Mouse (Mus musculus): ENCODE results near the gene Safb.

Safb gene

DNA sequence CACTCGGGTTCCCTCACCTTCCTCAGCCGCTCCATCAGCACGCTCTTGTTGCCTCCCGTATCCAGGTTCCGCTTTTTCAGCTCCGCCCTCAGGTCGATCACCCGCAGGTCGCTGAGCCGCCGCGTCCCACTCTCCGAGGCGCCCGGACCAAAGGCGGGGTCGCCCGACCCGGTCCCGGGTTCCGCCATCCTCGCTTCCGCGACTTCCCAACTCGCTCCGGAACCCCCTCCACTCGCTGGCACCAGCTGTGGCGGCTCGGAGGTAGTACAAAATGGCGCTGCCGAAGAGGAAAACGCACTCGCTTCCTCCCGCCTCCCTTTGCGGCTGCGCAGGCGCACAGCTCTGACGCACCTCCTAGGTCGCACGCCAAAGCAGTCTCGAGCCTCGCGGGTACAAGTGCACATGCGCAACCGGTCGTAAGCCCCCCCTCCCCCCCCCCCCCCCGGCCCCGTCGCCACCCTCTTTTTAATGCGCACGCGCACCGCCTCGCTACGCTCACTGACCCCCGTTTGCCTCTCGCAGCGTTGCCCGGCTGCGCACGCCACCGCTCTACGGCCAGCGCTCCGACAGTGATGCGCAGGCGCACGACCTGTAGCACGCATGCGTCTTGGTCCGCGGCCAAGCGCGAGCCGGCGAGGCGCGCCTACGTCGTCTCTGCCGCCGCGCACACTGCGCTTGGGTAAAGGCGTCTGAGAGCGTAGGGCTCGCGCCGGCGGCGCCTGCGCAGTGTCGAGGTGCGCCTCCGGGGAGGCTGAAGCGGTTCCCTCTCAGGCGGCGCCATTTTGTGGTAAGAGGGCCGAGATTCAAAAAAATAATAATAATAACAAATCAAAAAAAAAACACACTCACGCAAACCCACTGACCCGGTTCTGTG lies at the start of gene Safb, which contains the start of gene Safb2:
Gene Safb, plus strand, starts transcription at position 569 of the 874 bp plus-strand sequence.
Gene Safb2, minus strand, starts transcription at position 329 of the 874 bp plus-strand sequence.
- peak; percentile 99 for DNase-seq (ENCODE audit: low spot score)

DNA sequence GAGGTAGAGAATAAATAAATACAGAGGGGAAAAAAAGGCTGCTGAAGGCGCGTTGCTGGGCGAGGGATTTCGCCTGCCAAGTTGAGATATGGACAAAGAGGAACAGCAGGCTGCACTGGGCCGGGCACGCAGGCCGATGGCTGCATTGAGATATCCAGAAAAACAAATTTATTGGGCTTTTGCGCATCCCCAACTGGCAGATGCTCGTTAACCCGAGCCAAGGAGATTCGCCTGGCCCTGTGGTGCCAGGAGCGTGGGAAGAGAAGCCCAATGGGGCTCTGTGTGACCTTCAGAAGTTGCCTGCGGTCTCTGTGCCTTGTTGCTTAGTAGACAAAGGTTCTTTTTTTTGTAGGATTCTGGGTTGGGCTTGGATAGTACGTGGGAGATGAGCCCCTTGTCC lies 48.4 kb upstream of the Safb start:
- DNase-seq (ENCODE audit: low spot score) = no peak

DNA sequence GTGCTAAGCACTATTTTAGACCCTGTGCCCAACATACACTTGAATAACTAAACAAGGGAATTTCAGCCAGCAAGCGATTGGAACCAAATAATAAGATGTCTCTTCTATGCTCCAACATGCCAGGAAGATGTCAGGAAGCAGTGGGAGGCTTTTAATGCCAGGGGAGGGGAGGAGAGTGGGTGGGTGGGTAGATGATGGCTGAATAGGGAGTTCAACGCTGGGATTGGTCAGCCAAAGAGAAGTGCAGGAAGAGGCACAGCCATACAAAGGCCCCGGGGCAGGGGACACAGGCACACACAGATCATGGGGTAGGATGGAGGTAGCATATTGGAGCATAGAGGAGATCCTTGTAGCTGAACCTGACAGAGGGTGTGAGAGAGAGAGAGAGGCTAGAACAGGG lies 47.8 kb upstream of the Safb start:
- no peak for DNase-seq (ENCODE audit: low spot score)

DNA sequence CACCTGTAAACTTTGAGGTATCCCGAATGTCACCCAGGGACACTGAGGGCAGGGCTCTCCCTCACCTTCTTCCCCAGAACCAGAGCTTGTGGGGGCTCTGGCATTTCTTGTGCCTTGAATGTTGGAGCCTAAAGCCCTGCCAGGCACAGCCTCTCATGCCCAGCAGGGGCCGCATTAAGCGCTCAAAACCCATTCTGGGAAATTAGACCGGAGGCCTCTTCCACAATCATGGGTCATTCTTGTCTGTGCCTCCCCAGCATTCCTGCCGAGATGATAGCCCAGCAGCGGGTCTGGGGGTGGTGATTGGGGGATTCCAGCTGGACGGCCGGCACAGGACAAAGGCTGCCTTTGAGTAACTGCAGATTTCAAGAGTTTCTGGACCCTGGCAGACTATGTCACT lies 46.7 kb upstream of the Safb start:
- DNase-seq (ENCODE audit: low spot score) = no peak

DNA sequence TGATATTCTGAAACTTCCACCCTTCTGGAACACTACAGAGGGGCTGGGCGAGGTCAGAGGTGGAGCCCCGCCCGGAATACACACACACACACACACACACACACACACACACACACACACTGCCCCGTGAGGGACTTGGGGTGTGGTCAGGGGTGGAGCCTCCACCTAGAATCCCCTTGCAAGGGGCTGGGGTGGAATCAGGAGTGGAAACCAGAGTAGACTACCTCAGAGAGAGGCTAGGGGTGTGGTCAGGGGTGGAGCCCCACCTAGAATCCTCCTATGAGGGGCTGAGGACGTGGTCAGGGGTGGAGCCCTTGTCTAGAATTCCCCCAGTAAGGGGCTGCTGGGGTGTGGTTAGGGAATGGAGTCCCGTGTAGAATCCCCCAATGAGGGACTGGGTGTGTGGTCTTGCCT lies 44.1 kb upstream of the Safb start:
- DNase-seq (ENCODE audit: low spot score) = no peak

DNA sequence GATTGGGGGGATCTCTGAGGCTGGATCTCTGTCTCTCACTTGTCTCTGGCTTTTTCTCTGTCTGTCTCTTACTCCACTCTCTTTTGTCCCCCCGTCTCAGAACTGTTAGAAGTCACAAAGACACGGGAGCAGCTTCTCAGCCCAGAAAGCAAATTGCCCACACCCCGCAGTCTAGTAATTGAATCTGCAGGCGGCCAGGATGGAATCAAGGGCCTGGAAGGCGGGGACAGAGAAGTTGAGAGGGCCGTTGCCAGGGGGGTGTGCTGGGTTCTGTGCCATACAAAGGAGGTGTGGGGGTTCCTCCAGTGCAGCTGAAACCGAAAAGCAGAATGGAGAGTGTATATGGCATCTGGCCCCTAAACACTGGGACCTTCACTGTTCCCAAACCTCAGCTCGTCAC lies 41.9 kb upstream of the Safb start:
- no peak for DNase-seq (ENCODE audit: low spot score)

DNA sequence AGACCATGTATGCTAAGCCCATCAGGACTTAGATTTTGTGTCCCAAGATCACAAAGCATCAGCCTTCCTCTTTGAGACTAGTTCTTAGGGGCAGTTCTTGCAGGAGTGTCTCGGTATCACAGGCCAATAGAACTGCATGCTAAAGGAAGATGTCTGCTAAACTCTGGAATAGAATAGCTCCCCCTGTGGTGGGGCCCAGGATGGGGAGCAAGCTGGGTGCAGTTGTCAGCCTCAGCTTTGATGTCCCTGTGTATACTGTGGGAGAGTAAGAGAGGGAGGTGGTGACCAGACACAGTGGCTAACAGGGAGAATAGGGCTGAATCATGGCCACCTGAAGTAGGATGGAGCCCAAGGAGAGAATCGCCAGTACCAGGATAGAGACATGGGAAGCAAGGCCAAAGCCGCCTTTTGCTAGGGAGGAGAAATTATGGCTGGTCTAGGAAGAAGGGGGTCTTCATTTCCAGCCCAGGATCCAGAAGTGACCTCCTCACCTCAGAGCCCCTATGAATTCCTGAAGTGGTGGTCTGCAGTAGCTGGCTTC lies 40.9 kb upstream of the Safb start:
- no peak for DNase-seq (ENCODE audit: low spot score)

DNA sequence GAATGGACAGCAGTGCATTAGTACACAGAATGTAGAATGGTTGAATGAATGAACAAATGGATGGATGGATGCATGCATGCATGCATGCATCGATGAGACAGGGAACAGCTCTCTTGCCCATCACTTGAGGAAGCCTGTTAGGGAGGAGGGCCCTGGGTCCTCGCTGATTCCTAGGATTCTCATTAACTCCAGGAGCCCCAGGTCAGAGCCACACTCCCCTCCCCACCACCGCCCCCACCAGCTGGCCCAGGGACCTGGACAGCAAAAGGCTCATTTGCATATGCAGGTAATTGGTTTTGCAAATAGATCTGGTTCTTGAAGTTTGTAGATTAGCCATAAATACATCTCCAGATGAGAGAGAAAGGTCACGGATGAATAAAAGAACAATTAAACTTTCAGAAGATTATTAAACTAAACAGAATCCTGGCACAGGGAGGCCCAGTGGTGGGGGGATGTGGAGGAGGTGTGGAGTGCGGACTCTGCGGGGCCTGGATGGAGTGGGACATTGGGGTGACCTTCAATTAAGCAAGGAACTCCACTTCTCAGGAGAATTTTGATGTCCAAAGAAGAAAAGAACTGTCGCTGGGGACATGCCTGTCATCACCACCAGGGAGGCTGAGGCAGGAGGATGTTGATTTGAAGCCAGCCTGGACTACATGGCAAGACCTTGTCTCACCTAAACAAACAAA lies 39.8 kb upstream of the Safb start:
- no peak for DNase-seq (ENCODE audit: low spot score)

DNA sequence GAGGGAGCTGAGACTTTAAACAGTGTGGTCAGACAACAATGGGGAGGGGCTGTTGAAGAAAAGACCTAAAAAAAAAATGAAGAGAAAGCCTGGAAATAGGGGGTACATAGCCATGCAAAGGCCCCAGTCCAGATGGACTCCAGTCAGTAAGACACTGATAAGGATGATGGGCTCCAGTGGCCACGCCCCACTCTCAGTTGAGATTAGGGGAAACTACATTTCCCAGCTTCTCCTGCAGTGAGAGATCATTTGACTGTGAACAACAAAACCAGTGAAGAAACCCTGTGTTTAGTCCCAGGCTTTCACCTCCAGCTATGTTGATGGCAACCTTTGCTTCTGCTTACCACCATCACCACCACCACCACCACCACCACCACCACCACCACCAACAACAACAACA lies 38.7 kb upstream of the Safb start:
- DNase-seq (ENCODE audit: low spot score) = no peak

DNA sequence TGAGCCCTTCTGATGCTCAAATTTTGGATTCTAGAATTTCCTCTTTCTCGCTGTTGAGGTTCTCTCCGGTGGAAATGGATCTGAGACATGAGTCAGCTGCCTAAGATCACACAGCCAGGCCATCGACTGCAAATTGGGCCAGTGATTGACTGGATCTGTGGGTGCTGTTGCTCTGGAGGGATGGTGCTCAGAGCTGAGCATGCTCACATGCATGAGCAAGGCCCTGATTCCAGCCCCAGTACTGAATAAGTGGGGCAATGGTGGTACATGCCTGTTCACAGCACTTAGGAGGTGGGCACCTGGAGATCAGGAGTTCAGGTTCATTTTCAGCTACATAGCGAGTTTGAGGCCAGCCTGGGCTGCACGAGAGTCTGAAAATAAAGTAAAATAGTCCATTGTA lies 38.0 kb upstream of the Safb start:
- no peak for DNase-seq (ENCODE audit: low spot score)

DNA sequence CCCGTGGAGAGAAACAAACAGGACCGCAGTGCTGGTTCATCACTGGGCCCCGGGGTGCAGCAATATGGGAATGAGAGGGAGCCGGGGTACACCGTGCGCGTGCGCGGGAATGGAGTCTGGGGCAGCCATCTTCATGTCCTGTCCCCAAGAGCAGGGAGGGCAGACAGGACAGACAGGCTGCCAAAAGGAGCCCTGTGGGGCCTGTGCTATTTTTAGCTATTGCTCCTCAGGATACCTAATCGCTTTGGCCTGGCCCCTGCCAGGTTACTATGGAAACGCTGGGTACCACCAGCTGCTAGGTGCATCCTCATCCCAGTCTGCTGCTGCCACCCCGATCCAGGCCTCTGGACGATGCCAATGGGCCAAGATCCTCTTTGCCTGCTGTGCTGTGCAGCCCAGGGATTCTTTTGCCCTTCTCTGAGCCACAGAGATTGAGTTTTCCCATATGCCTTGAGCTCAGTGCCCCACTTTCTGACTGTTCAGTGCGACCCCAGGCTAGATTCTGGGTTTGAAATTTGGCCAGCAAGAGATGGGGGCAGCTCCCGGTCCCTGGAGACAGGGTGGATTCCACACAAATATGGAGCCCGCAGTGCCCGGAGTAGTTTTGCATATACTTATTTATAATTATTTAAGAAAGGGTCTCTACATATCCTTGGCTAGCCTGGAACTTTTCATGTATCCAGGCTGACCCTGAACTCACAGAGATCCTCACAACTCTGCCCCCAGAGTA lies 37.3 kb upstream of the Safb start:
- no peak for DNase-seq (ENCODE audit: low spot score)

DNA sequence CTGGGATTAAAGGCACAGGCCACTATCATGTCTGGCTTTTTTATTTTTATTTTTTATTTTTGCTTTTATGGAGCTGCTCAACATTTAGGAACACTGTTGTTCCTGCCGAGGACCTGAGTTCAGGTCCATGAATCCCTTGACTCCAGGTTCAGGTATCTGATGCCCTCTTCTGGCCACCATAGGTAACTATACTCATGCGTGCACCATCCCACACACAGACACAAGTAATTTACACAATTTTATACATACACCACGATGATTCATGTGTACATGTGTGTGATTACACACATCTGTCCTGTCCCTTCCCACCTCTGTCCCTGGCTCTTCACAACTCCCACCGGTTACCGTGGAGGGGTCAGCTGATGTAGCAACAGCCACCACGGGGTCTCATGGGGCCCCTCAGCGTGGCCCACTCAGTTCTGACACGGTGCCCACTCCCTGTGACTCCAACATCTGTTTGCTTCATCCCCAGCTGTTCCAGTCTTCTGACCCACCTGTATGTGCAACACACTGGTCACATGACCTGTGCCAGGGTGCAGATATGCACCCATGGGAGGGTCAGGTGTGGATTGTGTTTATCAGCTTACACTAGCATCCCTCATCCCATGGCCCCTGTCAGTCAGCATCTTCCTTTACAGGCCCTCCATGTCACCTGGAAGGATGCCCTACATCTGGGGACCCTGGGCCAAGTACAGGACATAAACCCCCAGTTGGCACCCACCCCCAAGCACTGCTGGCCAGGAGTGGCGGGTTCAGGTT lies 36.6 kb upstream of the Safb start:
- no peak for DNase-seq (ENCODE audit: low spot score)

DNA sequence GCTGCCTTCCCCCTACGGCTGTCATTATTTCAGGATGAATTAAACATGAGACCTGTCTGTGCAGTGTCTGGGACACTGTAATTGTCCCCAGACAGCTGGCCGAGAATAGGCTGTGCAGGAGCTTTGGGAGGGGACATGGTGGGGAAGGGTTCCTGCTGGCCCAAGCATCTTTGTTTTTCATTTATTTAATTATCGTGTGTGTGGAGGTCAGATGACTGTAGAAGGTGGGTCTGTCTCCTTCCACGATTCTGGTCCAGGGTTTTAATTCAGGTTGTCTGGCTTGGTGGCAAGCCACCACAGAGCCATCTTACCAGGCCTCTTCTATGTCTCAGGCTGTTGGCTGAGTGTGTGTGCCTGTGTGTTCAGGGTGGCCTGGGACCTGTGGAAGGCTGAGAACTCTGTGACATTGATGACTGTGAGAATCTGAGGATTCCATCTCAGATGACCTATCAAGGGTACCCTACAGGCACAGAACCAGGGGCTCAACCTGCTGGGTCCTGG lies 36.0 kb upstream of the Safb start:
- no peak for DNase-seq (ENCODE audit: low spot score)

DNA sequence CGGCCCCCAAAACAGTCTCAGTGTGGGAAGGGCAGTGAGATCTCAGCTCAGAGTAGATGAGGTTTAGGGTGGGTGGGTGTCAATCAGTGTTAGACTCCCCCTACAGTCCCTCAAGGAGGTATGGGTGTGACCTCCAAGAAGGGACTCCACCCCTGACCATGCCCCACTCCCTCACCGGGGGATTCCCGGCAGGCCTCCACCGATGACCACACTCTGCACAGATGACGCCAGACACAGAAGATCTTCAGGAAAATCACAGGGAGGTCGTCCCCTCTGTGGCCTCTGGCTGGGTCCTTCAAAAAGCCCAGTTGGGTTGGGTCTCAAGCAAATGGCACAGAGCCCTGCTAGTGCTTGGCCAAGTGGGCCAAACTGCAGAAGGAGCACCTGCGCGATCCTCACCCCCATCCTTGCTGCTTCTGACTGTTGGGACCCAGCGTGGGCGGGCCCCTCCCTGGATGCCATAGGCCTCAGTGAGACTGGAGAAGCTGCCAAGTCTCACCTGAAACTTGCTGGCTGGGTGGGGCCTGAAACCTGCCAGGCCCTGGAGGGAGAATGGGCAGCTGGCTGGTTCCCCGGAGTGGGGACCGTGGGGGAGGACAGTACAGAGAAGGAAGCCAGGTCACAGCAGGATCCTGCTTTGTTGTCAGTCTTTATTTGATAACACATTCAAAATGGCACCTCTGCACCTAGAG lies 33.7 kb upstream of the Safb start:
- peak; percentile 23 for DNase-seq (ENCODE audit: low spot score)

DNA sequence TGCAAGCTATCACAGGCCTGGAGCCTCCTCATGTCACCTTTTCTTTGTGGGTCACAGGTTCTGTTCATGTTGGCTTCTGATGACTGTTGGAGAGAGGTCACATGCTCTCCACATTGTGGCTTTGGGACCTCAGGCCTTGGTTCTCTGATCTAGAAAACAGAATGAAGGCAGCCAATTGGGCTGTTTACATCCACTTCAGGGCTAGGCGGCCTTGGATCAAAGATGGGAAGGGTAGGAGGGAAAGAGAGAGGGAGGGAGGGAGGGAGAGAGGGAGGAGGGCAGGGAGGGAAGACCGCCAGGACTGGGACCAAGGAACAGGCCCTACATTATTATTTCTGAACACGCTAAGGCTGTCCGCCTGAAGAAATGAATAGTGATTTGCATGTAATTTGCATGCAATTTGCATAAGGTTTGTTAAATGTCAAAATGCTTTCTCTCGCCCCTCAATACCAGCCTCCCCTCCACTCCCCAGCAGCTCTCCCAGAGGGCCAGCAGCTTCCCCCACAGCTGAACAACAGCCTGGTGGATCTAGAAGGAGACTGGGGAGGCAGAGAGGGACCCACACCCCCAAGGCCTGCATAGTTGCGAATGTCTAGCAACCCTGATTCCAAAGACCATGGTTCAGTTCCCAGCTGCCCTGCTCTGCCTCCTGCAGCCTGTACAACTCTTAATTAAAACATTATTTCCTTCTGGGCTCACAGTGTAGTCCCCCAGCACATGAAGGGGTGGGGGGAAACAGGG lies 32.6 kb upstream of the Safb start:
- no peak for DNase-seq (ENCODE audit: low spot score)

DNA sequence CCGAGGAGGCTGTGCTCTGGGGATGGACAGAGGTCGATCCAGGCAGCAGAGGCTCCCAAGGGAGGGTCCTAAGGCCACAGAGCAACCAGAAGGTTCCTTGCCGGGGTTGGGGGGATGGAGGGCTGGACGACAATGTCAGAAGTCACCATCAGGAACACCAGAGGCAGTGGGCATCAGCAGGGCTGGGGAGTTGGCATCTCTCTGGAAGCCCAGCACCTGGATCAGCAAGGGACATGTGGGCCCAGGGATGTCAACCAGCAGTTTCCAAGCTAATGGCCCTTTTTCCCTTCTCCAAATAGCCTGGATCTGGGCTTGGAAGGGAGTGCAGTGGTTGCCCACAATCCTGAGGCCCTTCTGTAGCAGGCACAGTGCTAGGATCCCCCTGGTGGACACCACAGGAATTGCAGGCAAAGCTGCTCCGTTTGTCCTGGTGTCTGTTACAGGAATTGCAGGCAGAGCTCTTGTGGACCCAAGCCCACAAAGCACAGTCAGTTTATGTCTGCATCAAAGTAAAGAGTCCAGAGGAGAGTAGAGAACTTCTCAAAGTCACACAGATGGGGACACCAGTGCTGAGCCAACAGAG lies 31.8 kb upstream of the Safb start:
- DNase-seq (ENCODE audit: low spot score) = peak; percentile 65

DNA sequence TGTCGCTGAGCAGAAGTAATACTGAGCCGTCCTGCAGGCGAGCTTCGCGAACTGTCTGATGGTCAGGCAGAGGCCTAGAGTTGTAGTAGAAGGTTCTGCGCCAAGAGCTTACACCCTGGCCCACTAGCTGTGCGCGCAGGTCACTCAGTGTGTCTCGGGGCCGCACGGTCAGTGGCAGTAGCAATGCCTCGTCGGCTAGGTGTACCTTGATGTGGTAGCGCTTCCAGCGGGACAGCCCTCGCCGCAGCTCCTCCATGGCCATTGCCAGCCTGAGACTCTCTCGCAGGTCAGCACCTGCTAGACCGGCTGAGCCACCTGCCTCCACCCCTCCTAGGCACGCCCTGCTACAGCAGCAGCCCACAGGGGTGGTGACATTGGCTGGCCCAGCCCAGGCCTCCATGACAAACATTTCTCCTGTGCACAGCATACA lies 30.5 kb upstream of the Safb start, which contains the start of gene Gm20219:
Gene Gm20219, minus strand, starts transcription at position 266 of the 430 bp plus-strand sequence.
- DNase-seq (ENCODE audit: low spot score) = peak; percentile 76

DNA sequence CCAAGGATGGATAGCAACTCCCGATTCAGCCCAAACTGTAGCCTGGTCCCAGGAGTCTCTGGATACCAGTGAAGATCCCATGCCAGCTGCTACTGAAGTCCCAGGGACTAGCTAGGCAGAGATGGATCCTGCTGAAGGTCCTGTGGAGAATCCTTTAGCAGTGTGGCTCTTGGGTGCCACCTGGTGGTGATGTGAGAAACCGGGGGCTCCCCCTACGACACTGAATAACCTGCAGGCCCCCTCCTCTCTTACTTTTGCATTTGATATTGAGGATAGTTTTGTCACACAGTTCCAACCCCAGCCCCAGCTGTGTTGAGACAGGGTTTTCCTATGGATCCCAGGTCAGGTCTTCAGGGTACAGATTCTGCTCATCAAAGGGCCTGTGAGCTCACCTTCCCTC lies 26.2 kb upstream of the Safb start:
- peak; percentile 43 for DNase-seq (ENCODE audit: low spot score)

DNA sequence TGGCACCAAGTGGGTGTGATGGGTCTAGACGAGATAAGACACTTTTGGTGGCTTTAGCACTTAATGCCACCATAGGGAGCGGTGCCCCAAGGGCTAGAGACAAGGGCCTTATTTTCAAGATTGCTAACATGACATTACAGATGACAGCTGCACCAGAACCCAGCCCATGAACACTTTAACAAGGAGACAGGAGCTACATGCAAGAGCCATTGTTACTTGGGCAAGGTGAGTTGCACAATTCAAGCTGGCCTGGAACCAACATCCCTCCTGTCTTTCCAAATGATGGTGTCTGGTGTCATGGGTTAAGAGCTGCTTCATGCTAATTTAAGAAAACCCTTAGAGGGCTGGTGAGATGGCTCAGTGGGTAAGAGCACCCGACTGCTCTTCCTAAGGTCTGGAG lies 25.2 kb upstream of the Safb start:
- DNase-seq (ENCODE audit: low spot score) = no peak

DNA sequence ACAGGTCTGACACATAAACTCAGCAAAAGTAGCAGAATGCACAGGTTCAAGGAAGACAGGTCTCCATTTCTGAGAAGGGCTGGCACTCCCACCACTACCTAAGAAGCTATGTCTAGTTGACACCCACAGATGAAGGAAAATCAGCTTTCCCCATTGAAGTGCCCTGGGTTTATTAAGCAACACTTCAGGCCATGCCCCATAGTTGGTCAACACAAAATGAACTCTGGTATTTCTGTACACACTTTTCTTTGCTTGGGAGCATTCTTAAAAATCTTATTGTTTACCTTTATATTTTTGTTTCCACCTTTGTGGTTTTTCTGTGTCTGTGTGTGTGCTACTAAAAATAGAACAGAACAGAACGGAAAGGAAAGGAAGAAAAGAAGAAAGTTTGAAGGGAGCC lies 24.5 kb upstream of the Safb start:
- DNase-seq (ENCODE audit: low spot score) = peak; percentile 33

Measured in lung, postnatal 25 days (tissue).